Mouse (Mus musculus) E14TG2a.4 (cell line): ENCODE measurements at regions not wholly inside any gene's neighbourhood (a gene's known extent, or its start where the extent isn't known, plus 50 kb on each side); places are given as distances from the start of the nearest gene placed in this dataset.

Experiments
- CTCF ChIP-seq: conservative IDR thresholded peaks from 2 replicates; pipeline ENCODE4 v1.5.1; 2014; ENCODE audit warnings: low read length
- NANOG ChIP-seq: IDR thresholded peaks from 2 replicates; pipeline ENCODE4 v1.6.1; 2014; ENCODE audit warnings: borderline replicate concordance, low read length, mixed read lengths
- POU5F1 ChIP-seq: IDR thresholded peaks from 2 replicates; pipeline ENCODE4 v1.6.1; 2014; ENCODE audit warnings: low read length, borderline replicate concordance

- TF ChIP-seq CTCF (no peak), NANOG (no peak), POU5F1 (no peak)
These were observed 190.9 kb upstream of the Sdk2 start for GRCm38 (mm10) chr11:114257756-114258155.
